Mouse (Mus musculus) NIH3T3 (cell line): ENCODE measurements around the gene Slc16a5.
A peak's percentile ranks its signal among the peaks of the same experiment; 100 is the strongest.
"Not testable (repeated sequence)": the region's sequence is repeated elsewhere in the genome, so short reads cannot be mapped to it uniquely, and the experiment has no call there.

Experiments
- DNase-seq: peaks from one replicate; pipeline ENCODE4 v3.0.0-alpha.2; 2012; ENCODE audit warnings: low read depth

The Slc16a5 gene

GRCm38 (mm10) chr11:115478296-115478938 is 16.1 kb downstream of the Slc16a5 start:
- no peak for DNase-seq

DNA sequence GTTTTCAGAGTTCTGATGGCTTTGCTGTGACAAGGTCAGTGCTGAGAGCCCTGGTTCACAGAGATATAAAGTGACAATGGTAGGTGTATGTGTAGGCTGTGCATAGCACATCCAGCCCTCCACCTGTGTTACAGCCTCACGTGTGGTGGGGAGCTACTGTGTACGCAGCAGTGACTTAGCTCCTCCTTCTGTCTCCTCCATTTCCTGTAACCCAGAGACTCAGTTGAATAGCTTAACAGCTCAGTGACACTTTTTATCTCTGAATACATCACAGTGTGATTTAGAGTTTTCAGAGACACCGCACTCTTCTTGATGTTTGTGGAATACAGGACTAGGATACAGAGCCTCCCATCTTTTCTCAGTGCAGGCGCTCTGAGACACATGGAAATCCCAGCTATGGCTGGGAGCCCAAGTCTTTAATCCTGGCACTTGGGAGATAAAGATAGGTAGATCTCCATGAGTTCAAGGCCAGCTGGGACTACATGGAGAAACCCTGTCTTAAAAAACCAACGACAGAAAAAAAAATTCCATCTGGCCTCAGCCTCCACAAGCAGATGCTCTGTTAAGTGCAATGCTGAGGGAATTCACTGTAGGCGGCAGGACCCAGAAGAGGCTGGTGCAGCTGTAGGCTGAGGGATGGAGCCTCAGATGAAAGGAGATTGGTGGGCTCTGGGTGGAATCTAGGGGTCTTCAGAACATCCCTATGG is 19.4 kb downstream of the Slc16a5 start:
- DNase-seq: no peak

DNA sequence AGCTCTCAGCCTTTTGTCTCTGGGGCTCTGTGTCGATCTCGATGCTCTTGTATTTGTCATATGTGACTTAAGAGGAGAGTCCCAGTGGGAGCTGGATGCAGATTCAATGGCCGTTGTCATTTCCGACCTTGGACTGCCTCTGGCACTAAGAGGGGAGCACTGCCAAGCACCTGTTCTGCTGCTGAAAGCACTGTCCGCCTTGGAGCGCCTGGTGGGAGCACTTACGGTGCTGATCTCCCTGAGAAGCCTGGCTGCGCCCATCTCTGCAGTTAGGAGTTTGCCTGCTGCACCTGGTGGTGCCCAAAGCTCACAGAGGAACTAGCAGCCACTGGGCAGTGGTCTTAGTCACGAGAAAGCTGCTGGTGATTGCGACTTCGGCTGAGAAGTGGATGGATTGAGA is 21.0 kb downstream of the Slc16a5 start:
- DNase-seq: no peak

DNA sequence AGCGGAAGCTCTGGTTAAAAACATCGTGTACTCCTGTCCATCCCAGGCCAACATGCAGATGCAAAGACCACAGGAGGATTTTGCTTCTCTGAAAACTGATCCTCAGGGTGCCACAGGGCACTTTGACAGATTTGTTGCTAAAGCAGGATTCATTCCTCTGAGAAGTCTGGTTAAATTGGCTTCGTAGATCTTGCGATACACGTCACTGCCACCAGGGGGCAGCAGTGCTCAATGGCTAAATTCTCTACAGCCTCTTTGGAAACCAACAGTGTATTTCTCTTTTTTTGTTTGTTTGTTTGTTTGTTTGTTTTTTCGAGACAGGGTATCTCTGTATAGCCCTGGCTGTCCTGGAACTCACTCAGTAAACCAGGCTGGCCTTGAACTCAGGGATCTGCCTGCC is 21.5 kb downstream of the Slc16a5 start:
- DNase-seq: peak; percentile 90

- no peak for DNase-seq
Observed at GRCm38 (mm10) chr11:115485155-115485554, 22.9 kb downstream of the Slc16a5 start.

DNA sequence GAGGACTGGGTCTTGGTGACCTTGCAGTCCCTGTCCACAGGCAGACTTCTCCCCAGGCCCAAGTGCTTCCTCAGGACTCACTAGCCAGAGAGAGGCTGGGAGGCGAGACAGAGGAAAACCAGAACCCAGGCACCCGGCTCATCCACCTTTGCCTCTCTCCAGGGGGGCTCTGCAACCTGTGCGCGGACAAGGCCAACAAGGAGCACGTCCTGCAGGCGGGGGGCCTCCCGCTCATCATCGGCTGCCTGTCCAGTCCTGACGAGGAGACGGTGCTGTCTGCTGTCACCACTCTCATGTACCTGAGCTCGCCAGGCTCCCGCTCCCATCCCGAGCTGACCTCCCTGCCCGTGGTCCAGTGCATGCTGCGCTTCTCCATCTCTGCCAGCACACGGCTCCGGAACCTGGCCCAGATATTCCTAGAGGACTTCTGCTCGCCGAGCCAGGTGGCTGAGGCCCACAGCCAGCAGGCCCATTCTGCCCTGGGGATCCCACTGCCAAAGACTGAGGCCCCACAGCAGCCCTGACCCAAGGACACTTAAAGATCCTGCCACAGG is 26.4 kb downstream of the Slc16a5 start:
- no peak for DNase-seq

DNA sequence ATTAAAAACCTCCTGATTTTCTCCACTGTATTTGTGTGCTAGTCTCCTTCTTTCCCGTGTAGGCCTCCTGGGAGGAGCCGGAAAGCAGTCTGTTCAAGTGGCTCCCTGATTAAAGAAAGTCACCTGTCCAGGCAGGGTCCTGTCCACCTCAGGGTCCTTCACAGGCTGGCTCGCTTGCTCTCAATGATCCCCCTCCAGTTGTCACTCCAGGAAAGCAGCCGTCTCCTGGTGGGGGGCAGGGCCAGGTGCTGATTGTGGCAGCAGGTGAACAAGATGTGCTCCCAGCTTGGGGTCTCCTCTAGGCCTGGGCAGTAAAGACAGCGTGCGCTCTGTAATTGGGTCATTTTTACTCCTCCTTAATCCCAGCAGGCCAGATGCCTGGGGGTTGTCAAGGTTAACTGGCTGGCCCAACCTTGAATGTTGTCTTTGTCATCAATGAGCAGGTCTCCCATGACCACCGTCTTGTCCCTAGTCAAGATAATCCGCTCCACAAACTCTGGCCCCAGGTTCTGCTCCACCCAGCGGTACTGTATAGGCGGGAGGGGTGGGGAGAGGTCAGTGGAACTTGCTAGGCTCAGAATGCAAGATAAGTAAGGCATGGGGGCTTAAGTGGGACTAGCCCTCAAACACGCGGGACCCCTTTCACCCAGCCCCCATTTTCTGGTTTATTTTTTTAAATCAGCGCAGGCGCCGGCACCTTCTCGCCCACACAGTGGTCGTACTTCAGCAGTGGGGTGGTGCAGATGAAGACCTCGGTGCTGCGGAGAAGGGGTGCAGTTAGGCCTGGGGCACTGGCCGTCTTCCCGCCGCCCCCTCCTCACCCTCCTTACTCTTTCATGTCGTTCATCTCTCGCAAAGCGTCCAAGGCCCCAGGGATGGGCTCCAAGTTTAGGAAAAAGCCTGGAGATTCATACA is 28.4 kb downstream of the Slc16a5 start:
- DNase-seq: no peak

DNA sequence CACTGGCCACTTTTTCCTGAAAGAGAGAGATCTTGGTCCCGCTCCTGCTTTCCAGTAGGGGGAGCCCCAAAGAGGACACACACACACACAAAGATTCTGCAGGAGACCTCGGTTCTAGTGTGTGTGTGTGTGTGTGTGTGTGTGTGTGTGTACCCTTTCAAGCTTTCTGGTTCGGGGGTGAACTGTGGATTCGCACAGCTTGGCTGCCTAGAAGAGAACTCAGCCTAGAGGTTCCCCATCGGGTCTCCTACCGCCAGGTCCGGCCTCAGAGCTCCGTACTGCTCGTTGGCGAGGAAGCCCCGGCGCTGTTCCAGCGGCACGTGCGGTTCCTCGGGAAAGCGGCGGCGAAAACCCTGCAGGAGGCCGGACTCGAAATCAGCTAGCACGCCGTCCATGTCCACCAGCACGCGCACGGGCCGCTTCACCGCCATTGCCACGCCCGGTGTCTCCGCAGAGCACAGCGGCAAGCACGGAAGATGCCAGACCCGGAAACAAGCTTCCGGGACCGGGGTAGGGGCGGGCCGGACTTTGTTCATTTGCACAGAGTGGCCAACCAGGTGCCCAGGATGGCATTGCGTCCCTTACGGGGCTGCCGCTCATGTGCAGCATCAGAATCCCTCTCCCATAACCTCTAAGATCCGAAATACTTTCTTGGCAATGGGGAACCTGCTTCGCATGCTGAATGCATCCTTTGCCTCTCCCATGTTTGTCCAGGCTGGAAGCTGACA is 29.2 kb downstream of the Slc16a5 start, which contains the start of gene Nt5c:
Nt5c (minus strand) TSS at position 507 of the 728 bp plus-strand sequence.
- peak; percentile 87 for DNase-seq

DNA sequence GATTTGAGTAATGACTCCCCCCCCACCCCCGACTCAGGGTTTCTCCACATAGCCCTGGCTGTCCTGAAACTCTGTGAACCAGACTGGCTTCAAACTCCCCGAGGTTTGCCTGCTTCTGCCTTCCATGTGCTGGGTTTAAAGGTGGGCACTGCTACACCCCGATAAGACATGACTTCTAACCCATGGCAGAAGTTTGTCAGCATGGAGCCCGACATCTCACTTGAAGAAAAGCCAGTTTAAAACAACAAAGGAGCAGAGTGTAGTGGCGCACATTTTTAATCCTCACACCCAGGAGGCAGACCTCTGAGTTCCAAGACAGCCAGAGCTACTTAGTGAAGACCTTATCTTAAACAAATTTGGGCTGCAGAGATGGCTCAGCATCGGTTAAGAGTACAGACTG is 30.1 kb downstream of the Slc16a5 start:
- DNase-seq: no peak

DNA sequence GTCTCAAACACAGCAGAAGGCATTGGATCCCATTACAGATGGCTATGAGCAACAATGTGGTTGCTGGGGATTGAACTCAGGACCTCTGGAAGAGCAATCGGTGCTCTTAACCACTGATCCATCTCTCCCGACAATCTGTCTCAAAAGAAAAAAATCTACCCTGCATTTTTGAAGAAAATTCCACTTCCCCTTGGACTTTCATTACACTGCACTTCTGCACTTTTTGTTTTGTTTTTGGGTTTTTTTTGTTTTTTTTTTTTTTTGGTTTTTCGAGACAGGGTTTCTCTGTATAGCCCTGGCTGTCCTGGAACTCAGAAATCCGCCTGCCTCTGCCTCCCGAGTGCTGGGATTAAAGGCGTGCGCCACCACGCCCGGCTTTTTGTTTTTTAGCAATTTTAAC is 34.3 kb downstream of the Slc16a5 start:
- DNase-seq: not testable (repeated sequence)

GRCm38 (mm10) chr11:115502636-115503035 is 40.4 kb downstream of the Slc16a5 start:
- no peak for DNase-seq

- no peak for DNase-seq
Observed at GRCm38 (mm10) chr11:115506586-115506985, 44.3 kb downstream of the Slc16a5 start.

DNA sequence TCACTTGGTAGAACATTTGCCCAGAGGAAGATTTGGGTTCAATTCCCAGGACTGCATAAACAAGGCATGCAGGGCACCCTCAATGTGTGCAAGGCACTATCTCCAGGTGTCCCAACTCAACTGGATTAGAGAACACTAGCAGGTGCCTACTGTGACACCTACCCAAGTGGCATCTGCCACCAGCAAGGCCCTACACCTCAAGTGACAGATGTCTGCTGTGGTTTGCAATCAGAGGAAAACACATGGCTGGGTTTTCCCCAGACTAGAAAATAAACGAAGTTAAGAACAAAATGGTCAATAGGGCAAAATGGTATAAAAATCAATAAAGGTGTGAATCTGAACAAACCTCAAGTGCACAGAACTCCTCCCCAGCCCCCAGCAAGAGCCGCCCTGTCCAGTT is 45.8 kb downstream of the Slc16a5 start:
- DNase-seq: no peak

- peak; percentile 24 for DNase-seq
Observed at GRCm38 (mm10) chr11:115509773-115510506, 47.7 kb downstream of the Slc16a5 start.

DNA sequence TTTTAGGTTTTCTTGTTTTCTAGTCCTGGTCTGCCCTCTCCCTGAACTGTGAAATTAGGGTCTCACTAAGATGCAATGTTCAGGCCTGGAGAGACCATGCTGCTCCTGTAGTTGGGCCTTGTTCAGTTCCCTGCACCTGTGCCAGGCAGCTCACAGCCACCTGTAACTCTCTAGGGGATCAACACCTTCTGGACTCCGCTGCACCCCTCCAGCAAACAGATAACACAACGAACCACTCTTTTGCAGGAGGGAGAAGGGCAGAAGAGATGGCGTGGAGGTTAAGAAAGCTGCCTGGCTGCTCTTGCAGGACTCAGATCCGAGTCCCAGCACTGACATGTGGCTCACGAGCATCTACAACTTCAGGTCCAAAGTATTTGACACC is 48.2 kb downstream of the Slc16a5 start:
- no peak for DNase-seq

DNA sequence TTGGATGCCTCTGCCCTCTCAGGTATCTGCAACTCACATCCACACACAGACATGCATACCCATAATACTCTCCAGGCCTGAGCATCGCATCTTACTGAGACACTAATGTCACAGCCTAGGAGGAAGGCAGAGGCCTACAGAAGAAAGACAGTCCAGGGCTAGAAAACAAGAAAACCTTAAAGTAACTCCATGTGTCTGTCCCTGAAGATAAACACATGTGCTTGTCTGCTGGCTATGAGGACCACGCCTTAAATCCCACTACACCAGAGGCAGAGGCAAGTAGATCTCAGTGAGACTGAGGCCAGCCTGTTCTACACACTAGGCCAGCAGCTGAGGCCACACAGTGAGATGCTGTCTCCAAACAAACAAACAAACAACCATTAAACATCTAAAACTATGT is 48.8 kb downstream of the Slc16a5 start:
- no peak for DNase-seq

- DNase-seq: no peak
Observed at GRCm38 (mm10) chr11:115512004-115512403, 49.7 kb downstream of the Slc16a5 start.

DNA sequence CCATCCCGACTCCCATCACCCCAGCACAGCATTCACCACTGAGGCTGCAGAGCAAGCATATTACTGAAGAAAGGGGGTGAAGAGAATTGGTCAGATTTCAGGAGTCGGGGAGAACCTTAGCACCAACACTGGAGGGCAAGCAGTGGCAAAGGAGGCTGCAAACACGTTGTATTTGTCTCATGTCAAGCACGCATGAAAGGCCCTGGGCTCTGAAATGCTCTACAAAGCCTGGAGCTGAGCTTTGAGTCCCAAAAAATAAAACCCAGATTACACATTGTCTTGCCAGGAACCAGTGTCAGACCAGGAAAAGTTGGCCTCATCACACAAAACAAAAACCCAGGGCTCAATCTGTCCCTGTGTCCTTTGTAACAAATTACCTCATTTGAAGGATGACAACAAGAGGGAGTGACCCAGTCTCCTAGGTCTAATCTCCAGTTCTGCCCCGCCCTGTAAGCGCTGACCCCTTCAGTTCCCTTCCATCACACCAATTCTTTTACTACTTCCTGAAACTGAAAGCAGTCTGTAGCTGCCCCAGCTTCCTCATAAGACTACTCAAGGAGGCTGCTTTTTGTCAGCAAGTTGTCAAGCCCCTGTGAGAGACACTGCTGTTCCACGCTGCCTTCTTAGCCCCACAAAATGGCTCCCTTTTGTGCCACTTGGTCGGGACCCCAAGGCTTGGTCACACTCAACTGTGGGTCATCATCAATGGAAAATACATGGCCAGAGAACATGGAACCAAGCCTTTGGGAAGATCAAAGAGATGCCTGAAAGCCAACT is 50.3 kb downstream of the Slc16a5 start:
- DNase-seq: peak; percentile 16

DNA sequence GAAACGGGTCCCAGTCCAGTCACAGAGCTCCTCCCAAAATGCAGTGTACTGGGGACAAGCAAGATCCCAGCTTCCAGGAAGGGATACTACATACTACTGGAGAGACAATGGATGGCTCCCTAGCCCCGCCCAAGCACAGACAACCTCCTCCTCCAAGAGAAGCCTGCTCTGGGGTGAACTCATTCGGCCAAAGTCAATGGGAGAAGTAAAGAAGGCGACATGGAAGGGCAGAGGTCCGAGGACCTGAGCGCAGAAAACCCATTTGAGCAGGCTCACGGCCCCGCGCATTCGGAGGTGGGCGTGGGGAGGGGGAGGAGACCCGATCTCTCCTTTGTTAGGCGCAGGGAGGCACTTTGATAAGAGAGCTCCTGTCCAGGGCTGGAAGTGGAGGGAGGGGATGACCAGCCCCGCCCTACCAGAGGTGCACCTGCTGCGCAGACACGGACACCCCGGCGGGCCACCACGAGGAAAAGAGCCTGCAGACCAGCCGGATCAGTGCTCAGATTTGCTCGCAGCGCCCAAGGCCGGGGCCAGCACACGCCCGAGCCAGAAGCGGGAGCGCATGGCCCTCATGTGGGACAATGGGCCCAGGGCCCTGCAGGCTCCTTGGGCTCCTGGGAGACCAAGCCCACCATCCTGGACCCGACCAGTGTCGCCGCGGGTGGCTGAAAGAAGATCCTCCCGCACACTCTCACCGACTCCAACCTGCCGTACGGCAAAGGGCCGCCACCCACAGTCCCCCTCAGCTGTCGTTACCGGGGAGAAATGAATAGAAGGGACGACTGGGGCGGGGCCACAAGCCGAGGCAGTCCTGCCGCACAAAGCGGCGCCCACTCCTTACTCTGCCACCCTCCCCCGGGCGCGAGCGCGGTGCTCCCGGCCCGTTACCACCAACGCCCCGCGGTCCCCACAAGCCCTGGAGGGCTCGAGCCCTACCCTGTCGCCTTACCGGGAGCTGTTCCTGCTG is 51.3 kb downstream of the Slc16a5 start:
- peak; percentile 43 for DNase-seq
